Mouse (Mus musculus) macrophage (primary cell): ENCODE data around the gene Map3k12. TPM values are rescaled to one million over a fixed set of nuclear protein-coding genes. Genes with fewer than 3 reads are reported as not detected.

ENCODE experiments used
- H3K27ac ChIP-seq: fragments of 350-480 bp; formaldehyde crosslinking; 2 replicates; pipeline ENCODE4 v1.9.0; 2021
- H3K36me3 ChIP-seq: fragments of 350-480 bp; formaldehyde crosslinking; 2 replicates; pipeline ENCODE4 v1.9.0; 2021; ENCODE audit errors: inconsistent target
- H3K4me3 ChIP-seq: fragments of 350-480 bp; formaldehyde crosslinking; 2 replicates; pipeline ENCODE4 v1.9.0; 2021; ENCODE audit errors: inconsistent target
- H3K79me2 ChIP-seq: fragments of 350-480 bp; formaldehyde crosslinking; 2 replicates; pipeline ENCODE4 v1.9.0; 2021; ENCODE audit errors: inconsistent target
- WGBS: methylation state at CpG from one replicate; pipeline ENCODE4 v1.1.7; 2026; ENCODE audit warnings: inconsistent platforms; ENCODE audit not compliant: missing documents; 5-methylcytosine and 5-hydroxymethylcytosine counted together
- polyA plus RNA-seq: library from polyadenylated mRNA; stranded (reverse); fragments of 250-400 nt; gene quantifications from 3 replicates; pipeline ENCODE4 v1.2.4, GENCODE M21; 2018; ENCODE audit warnings: inconsistent platforms

Gene Map3k12
- polyA plus RNA-seq, 1 experiment from 2014 or later, result 4.7 TPM

- Histone ChIP-seq H3K79me2 (no peaks in the 10 kb centered on the region), H3K36me3 (peaks cover 60% of the 10 kb centered on the region), H3K27ac (no peak overlapping the region), H3K4me3 (no peak overlapping the region)
- 79% methylated on average over 4 of the region's 4 CpGs for WGBS
These were observed 13.7 kb upstream of the Map3k12 start for GRCm38 (mm10) chr15:102530566-102530965.

- peaks cover 51% of the 10 kb centered on the region for H3K36me3 ChIP-seq
- WGBS, result 87% methylated on average over 1 of the region's 1 CpGs
- no peaks in the 10 kb centered on the region for H3K79me2 ChIP-seq
- no peak overlapping the region for H3K4me3 ChIP-seq
- H3K27ac ChIP-seq, result no peak overlapping the region
These were observed 11.5 kb upstream of the Map3k12 start for GRCm38 (mm10) chr15:102528396-102528795.

GRCm38 (mm10) chr15:102527936-102528335 is 11.1 kb upstream of the Map3k12 start:
- Histone ChIP-seq H3K79me2 (no peaks in the 10 kb centered on the region), H3K36me3 (peaks cover 47% of the 10 kb centered on the region), H3K4me3 (no peak overlapping the region), H3K27ac (no peak overlapping the region)
- 89% methylated on average over 3 of the region's 3 CpGs for WGBS

- Histone ChIP-seq H3K36me3 (peaks cover 49% of the 10 kb centered on the region), H3K4me3 (no peak overlapping the region), H3K27ac (no peak overlapping the region), H3K79me2 (peaks cover 3% of the 10 kb centered on the region; the same call in 1 of the 2 replicates)
- WGBS, result 90% methylated on average over 6 of the region's 6 CpGs
These were observed 9.5 kb upstream of the Map3k12 start for GRCm38 (mm10) chr15:102526111-102527002.

- Histone ChIP-seq H3K4me3 (no peak within 1 kb of the TSS), H3K36me3 (peaks cover 40% of the 10 kb centered on the region), H3K27ac (no peak within 1 kb of the TSS), H3K79me2 (peaks cover 17% of the 10 kb centered on the region)
- WGBS, result 38% methylated on average over 3 of the region's 3 CpGs
These were observed 8.1 kb upstream of the Map3k12 start, which contains the start of gene Npff for GRCm38 (mm10) chr15:102524892-102525485. TSS of gene Npff (minus strand) at chr15:102524942.

GRCm38 (mm10) chr15:102521480-102521879 is 4.6 kb upstream of the Map3k12 start:
- WGBS, result 98% methylated on average over 4 of the region's 4 CpGs
- Histone ChIP-seq H3K36me3 (peaks cover 25% of the 10 kb centered on the region), H3K27ac (no peak overlapping the region), H3K4me3 (no peak overlapping the region), H3K79me2 (peaks cover 30% of the 10 kb centered on the region)

- Histone ChIP-seq H3K36me3 (peaks cover 25% of the 10 kb centered on the region), H3K27ac (peak overlapping the region; percentile 79), H3K4me3 (no peak overlapping the region), H3K79me2 (peaks cover 30% of the 10 kb centered on the region)
- WGBS, result 0% methylated on average over 2 of the region's 4 CpGs
These were observed 3.6 kb upstream of the Map3k12 start for GRCm38 (mm10) chr15:102520416-102520815.

GRCm38 (mm10) chr15:102519211-102520141 is 2.6 kb upstream of the Map3k12 start:
- 28% methylated on average over 15 of the region's 17 CpGs for WGBS
- peak overlapping the region; percentile 79 for H3K27ac ChIP-seq
- H3K36me3 ChIP-seq, result peaks cover 23% of the 10 kb centered on the region
- peak overlapping the region; percentile 80 for H3K4me3 ChIP-seq
- H3K79me2 ChIP-seq, result peaks cover 30% of the 10 kb centered on the region

GRCm38 (mm10) chr15:102518859-102519201 is 2.0 kb upstream of the Map3k12 start:
- WGBS, result 0% methylated on average over 8 of the region's 9 CpGs
- Histone ChIP-seq H3K79me2 (peaks cover 30% of the 10 kb centered on the region), H3K27ac (peak overlapping the region; percentile 79), H3K36me3 (peaks cover 17% of the 10 kb centered on the region), H3K4me3 (peak overlapping the region; percentile 80)

- Histone ChIP-seq H3K36me3 (peaks cover 13% of the 10 kb centered on the region; the same call in 1 of the 2 replicates), H3K4me3 (peak within 1 kb of the TSS; percentile 80), H3K27ac (peak within 1 kb of the TSS; percentile 79), H3K79me2 (peaks cover 30% of the 10 kb centered on the region)
- WGBS, result under 1% methylated on average over 51 of the region's 60 CpGs
These were observed 1.4 kb upstream of the Map3k12 start, which contains the start of gene Tarbp2 for GRCm38 (mm10) chr15:102517976-102518858. TSS of gene Tarbp2 (plus strand) at chr15:102518192.

- H3K27ac ChIP-seq, result peak overlapping the region; percentile 45
- H3K36me3 ChIP-seq, result peaks cover 12% of the 10 kb centered on the region; the same call in 1 of the 2 replicates
- peaks cover 30% of the 10 kb centered on the region for H3K79me2 ChIP-seq
- WGBS, result 0% methylated on average over 10 of the region's 10 CpGs
- peak overlapping the region; percentile 80 for H3K4me3 ChIP-seq
These were observed 739 bp upstream of the Map3k12 start for GRCm38 (mm10) chr15:102517631-102517975.

GRCm38 (mm10) chr15:102516293-102516692 is 571 bp downstream of the Map3k12 start:
- Histone ChIP-seq H3K36me3 (no peaks in the 10 kb centered on the region), H3K4me3 (peak overlapping the region; percentile 80), H3K79me2 (peaks cover 26% of the 10 kb centered on the region), H3K27ac (no peak overlapping the region)
- 13% methylated on average over 12 of the region's 12 CpGs for WGBS

GRCm38 (mm10) chr15:102515791-102516190 is 1.1 kb downstream of the Map3k12 start:
- WGBS, result 95% methylated on average over 4 of the region's 4 CpGs
- Histone ChIP-seq H3K79me2 (peaks cover 21% of the 10 kb centered on the region), H3K36me3 (no peaks in the 10 kb centered on the region), H3K27ac (no peak overlapping the region), H3K4me3 (peak overlapping the region; percentile 80; the same call in 1 of the 2 replicates)
